Mouse (Mus musculus): ENCODE measurements at regions not wholly inside any gene's neighbourhood (a gene's known extent, or its start where the extent isn't known, plus 50 kb on each side); places are given as distances from the start of the nearest gene placed in this dataset.
A peak's percentile ranks its signal among the peaks of the same experiment; 100 is the strongest.

DNA sequence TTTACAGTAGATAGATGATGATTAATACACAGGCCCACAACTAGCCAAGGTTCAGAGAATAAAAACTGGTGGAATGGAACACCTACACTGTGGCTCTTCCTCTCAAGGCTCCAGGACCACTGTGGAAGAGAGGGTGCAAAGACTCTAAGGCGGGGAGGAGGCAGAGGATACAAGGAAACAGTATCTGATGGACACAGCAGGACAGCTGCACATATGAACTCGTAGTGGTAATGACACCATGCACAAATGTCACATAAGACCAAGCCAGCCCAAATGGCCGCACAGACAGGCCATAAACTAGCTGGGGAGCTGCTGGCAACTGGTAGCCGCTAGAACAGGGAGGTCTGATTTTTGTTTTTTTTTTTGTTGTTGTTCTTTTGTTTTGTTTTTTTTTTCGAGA lies 197.0 kb upstream of the Serp2 start:
- no peak for DNase-seq

GRCm38 (mm10) chr14:76749178-76749577 lies 192.5 kb upstream of the Serp2 start:
- peak; percentile 75 for DNase-seq

- DNase-seq, result no peak
These were observed 192.0 kb upstream of the Serp2 start for GRCm38 (mm10) chr14:76748711-76749110.

- DNase-seq, result no peak
These were observed 191.1 kb upstream of the Serp2 start for GRCm38 (mm10) chr14:76747814-76748213.

GRCm38 (mm10) chr14:76746282-76746681 lies 189.6 kb upstream of the Serp2 start:
- no peak for DNase-seq

DNA sequence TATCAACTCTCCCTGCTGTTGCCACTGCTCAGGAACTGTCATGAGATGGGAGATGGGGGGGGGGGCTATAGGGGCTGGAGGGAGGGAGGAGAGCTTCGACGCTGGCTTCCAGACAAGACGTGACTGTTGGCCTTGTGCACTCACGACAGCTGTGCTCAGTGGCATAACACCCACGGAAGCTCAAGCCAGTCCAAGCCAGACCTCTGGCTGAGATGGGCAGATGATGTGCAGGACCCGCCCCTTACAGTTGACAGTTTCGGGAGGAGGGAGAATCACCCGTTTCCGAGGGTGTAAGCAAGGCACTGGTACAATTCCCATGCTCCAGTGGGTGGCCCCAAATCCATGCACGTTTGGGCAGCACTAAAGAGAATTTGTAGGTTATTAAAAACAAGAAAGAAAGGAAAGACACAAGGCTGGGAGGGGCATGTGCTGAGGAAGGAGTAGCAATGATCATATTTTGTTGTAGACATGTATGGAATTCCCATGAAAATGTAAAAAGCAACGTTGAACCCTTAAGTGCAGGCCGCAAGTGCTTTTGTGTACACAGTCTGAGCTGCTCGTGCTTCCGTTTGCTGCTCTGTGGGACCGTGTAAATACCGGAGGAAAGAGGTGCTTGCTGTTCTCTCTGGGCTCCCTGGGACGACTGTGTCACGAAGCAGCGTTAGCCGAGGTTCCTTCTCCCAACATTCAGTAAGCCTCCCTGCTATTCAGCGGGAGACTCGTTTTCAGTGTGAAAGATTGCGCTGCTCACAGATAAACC lies 188.2 kb upstream of the Serp2 start:
- DNase-seq, result no peak

GRCm38 (mm10) chr14:76742297-76742696 lies 185.6 kb upstream of the Serp2 start:
- no peak for DNase-seq

DNA sequence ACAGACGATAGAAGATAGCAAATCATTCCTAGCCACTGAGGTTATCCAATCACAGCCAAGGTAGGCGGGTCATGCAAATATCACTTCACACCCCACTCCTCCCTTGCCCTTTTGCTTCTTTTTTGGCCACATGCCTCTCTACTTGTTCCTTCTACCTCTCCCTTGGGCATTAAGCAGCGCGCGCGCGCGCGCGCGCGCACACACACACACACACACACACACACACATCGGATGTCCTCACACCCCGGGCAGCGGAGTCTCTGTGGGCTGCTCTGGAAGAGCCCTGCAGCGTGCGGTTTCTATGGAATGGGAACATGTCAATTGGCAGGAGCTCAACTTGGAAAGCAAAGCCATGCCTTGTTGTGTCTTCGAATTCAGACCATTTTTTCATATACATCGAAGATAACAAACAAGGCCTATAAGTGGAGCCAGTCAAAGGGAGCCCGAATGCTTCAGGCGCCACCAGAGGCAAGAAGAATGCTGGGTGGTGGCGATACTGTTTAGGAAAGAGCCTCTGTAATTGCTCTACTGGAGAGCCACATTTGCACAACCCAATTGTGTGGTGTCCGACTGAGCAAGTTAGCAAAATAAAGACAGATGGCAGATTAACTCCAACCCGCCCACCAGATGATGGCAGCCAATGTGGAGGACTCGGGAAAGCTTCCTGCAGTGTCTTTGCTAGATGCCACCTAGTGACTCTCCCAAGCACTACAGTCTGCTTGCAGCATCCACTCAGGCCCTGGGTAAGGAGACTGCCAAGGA lies 183.3 kb upstream of the Serp2 start:
- DNase-seq, result peak; percentile 36

DNA sequence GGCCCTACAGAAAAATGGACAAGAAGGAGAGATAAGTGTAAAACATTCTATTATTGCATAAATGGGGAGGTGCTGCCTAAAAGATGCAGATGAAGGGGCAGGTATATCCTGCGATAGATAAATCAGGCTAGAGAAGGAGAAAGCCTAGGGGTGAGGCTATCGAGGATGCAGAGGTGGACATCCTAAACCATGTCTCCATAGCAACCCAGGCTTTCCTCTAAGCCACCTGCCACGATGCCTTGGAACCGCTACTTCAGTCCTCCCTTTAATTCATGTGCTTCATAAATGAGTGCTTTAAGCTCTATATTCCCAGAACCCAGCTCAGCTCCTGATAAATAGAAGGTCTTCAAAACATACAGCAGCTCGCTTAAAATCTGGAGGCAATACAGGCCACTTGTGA lies 179.3 kb upstream of the Serp2 start:
- no peak for DNase-seq

GRCm38 (mm10) chr14:76735107-76735506 lies 178.4 kb upstream of the Serp2 start:
- DNase-seq, result no peak

GRCm38 (mm10) chr14:76733258-76733823 lies 176.7 kb upstream of the Serp2 start:
- DNase-seq, result no peak

DNA sequence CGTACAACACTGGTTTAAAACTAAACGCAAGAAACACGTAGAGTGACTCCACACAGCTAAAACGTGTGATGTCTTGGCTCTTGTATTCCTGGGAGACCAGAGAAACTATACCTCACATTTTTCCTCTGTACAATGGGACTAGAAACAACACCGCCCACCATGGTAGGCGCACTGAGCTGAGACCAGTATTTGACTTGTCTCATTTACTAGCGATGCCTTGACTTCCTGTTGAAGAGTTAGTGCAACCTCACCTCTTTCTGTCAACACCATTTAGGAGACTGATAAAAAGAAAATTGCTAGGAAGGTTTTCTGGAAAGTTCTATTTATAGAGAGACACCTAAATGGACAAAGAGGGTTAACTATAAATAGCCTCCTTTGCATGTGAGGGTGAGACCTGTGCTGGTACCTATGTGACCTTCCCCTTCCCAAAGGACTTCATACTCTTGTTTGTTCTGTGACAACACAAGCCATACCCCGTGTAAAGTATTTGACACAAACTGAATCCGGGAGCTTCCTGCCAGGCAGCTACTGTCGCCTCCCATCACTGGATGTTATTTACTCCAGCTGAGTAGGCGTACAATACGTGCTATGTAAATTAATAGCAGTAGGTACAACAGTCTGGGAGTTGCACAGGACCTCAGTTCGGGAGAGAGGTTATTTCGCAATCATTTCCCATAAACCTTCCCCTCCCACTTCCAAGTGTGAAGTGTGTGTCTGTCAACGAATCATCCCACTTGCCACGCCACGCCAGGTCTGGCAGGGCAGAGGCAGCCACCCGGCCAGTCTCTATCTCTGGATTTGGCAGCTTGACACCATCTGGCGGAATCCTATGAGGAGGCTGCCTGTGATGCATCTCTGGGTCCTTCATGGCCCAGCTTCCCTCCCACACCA lies 174.7 kb upstream of the Serp2 start:
- DNase-seq, result peak; percentile 50

DNA sequence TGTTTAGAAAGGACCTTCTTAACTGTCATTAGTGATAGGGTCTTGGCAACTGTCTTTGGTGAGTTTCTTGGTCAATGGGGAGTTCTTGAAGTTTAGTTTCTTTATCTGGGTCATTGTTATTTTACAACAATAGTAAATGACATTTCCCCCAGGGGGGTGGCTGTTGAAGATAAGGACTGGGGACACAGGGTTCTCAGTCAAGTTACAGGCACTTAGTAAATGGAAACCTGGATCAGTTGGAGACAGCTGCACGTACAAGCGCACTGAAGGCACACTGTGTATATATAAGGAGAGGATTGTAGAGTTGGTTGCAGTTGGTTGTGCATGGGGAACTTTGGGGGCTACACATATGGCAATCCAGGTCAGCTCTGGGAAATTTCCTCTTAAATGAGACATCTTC lies 169.2 kb upstream of the Serp2 start:
- no peak for DNase-seq

DNA sequence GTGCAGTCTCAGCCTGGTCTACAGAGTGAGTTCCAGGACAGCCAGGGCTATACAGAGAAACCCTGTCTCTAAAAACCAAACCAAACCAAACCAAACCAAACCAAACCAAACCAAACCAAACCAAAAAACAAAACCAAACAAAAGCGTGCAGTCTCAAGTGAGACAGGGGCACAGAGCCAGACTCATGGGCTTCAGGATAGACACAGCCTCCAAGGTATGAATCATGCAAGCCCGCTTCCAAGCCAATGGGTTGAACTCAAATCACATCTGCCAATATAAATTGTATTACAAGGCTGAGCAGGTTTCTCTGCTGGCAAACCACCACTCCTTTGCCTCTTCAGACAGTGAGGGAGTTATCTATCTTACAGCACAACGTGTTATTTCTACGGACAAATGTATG lies 168.5 kb upstream of the Serp2 start:
- DNase-seq, result peak; percentile 56

GRCm38 (mm10) chr14:76724826-76725225 lies 168.1 kb upstream of the Serp2 start:
- DNase-seq, result no peak

DNA sequence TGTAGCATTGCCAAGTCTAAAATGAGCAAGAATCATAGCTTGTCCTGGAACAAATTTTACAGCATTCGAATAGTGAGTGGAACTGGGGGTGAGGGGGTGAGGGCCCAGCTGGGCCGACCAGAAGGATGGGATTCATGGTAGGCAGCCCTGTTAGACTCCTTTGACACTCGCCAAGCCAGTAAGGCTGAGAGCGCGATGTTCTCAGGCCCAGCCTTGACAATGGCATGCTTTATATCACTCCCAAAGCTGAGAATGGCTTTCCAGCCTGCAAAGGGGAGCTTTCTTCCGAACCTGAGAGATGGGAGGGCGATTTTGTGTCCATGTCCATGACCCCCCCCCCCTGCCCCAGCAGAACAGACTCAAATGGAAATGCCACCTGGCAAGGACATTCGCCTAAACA lies 167.7 kb upstream of the Serp2 start:
- DNase-seq, result no peak

DNA sequence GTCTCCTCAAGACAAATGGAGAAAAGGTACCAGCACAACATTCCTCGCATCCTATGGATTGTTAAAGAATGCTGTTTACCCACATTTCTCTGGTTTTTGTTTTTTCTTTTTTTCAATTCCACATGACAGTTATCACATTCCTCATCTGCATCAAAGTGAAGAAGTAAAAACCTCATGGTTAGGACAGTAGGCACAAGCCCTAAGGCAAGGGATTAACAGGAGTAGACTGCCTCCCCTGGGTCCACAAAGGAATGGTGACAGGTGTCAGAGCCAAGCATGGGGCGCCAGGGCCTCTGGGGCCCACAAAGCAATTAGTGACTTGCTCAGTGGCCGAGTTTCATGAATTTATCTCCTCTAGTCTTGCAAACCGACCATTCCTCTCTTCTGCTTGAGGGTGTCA lies 166.9 kb upstream of the Serp2 start:
- no peak for DNase-seq

DNA sequence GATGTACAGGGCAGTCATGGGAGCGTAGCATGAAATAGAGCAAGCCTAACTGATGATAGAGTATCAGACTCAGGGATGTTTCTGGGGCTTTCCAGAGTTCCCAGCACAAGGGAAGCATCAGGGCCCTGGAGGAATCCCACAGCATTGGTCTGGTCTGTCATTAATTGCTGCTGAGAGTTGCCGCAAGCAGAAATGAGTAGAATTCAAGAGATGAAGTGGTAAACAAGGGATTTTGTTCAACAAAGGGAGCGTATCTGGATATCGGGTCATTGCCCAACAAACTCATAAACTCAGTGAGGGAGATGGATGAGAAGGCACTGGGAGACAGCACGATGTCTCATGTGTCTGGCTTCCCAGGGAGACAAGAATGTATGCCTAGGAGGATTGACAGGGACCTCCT lies 165.6 kb upstream of the Serp2 start:
- DNase-seq, result no peak

- no peak for DNase-seq
These were observed 165.1 kb upstream of the Serp2 start for GRCm38 (mm10) chr14:76721751-76722150.

- DNase-seq, result no peak
These were observed 160.4 kb upstream of the Serp2 start for GRCm38 (mm10) chr14:76717081-76717480.

- no peak for DNase-seq
These were observed 158.0 kb upstream of the Serp2 start for GRCm38 (mm10) chr14:76714727-76715126.

GRCm38 (mm10) chr14:76713946-76714345 lies 157.3 kb upstream of the Serp2 start:
- no peak for DNase-seq
